Mouse (Mus musculus) stomach, embryonic 16.5 days (tissue): ENCODE data around the gene Aldh3b1. TPM values are rescaled to one million over a fixed set of nuclear protein-coding genes. Genes with fewer than 3 reads are reported as not detected.

Source experiments
- ATAC-seq: fragments of 200-750 bp; cut with Nextera tagmentation; 2 replicates; pipeline ENCODE4 v1.8.0; 2017; ENCODE audit warnings: moderate number of reproducible peaks, moderate TSS enrichment; ENCODE audit not compliant: insufficient read depth, low FRiP score
- H3K27ac ChIP-seq: fragments of 300-500 bp; sonication (generic); 2 replicates; pipeline ENCODE4 v1.5.1; 2014; ENCODE audit warnings: low read length
- H3K27me3 ChIP-seq: fragments of 300-500 bp; sonication (generic); 2 replicates; pipeline ENCODE4 v1.6.1; 2014; ENCODE audit warnings: low read length, control low read depth, mixed read lengths; ENCODE audit not compliant: control insufficient read depth, insufficient read depth
- H3K36me3 ChIP-seq: fragments of 300-500 bp; sonication (generic); 2 replicates; pipeline ENCODE4 v1.6.1; 2014; ENCODE audit warnings: low read length; ENCODE audit not compliant: control insufficient read depth, insufficient read depth
- H3K4me1 ChIP-seq: fragments of 300-500 bp; sonication (generic); 2 replicates; pipeline ENCODE4 v1.6.1; 2014; ENCODE audit warnings: low read length, control low read depth, mixed read lengths; ENCODE audit not compliant: control insufficient read depth, insufficient read depth
- H3K4me2 ChIP-seq: fragments of 300-500 bp; sonication (generic); 2 replicates; pipeline ENCODE4 v1.6.1; 2014; ENCODE audit warnings: low read depth, low read length, mixed read lengths
- H3K4me3 ChIP-seq: fragments of 300-500 bp; sonication (generic); replicated peaks from 2 replicates; pipeline ENCODE4 v1.5.1; 2014; ENCODE audit warnings: mild to moderate bottlenecking, low read length
- H3K9ac ChIP-seq: fragments of 300-500 bp; sonication (generic); 2 replicates; pipeline ENCODE4 v1.6.1; 2014; ENCODE audit warnings: low read length
- H3K9me3 ChIP-seq: fragments of 300-500 bp; sonication (generic); replicated peaks from 2 replicates; pipeline ENCODE4 v1.6.1; 2016; ENCODE audit warnings: low read length, control low read depth; ENCODE audit not compliant: control insufficient read depth
- WGBS: fragments of 180-500 bp; shearing (Covaris S2); extraction: QIAGEN DNeasy Blood & Tissue Kit; methylation state at CpG from one replicate; pipeline ENCODE4 v1.1.7; 2014; 5-methylcytosine and 5-hydroxymethylcytosine counted together
- polyA plus RNA-seq: library from polyadenylated mRNA; unstranded; fragments of >200 nt; fragmentation: Nextera tagmentation; extraction: Ambion mirVana; gene quantifications from 2 replicates; pipeline ENCODE4 v1.2.1, GENCODE M21; 2015

Gene Aldh3b1
- polyA plus RNA-seq, 1 experiment from 2014 or later: 4.9 TPM

DNA sequence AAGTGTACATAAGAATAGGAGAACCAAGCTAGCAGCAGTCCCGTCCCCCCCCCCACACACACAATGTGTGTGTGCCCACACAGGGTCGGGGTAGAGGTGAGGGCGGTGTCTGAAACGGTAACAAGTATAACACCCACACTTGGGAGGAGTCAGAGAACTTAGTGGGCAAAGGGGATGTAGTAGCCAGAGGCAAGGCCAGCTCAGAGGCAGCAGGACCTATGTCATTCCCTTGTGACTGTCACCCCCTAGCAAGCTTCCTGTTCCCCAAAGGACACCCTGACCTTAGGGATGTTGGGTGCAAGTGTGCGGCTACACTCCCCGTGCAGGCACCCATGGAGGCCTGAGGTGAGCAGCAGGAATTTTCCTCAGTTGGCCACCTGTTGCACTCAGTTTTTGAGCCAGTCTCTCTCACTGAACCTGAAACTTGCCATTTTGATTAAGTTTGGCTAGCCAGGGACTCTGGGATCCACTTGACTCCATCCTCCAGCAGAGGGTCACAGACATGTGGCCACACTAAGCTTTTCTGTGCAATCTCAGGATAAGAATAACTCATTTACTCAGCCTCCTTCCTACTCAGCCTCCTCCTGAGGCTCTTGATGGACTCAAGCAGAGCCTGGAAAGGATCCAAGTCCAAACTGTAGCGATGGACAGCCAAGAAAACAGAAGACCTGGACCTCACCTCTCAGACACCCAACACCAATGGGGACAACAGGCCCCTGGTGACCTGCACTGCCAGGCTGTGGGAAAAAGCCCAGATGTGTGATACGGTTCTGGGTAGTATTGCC, 21.5 kb downstream of the Aldh3b1 start:
- Histone ChIP-seq H3K9me3 (no peaks in the 10 kb centered on the region), H3K4me2 (peak overlapping the region; percentile 73), H3K36me3 (peaks cover 22% of the 10 kb centered on the region), H3K4me3 (peak overlapping the region; percentile 85; the same call in 1 of the 2 replicates), H3K4me1 (peaks cover 35% of the 10 kb centered on the region), H3K27ac (peak overlapping the region; percentile 75; the same call in 1 of the 2 replicates), H3K9ac (peak overlapping the region; percentile 91), H3K27me3 (no peaks in the 10 kb centered on the region)
- no peak for ATAC-seq
- WGBS: 72% methylated on average over 8 of the region's 8 CpGs

DNA sequence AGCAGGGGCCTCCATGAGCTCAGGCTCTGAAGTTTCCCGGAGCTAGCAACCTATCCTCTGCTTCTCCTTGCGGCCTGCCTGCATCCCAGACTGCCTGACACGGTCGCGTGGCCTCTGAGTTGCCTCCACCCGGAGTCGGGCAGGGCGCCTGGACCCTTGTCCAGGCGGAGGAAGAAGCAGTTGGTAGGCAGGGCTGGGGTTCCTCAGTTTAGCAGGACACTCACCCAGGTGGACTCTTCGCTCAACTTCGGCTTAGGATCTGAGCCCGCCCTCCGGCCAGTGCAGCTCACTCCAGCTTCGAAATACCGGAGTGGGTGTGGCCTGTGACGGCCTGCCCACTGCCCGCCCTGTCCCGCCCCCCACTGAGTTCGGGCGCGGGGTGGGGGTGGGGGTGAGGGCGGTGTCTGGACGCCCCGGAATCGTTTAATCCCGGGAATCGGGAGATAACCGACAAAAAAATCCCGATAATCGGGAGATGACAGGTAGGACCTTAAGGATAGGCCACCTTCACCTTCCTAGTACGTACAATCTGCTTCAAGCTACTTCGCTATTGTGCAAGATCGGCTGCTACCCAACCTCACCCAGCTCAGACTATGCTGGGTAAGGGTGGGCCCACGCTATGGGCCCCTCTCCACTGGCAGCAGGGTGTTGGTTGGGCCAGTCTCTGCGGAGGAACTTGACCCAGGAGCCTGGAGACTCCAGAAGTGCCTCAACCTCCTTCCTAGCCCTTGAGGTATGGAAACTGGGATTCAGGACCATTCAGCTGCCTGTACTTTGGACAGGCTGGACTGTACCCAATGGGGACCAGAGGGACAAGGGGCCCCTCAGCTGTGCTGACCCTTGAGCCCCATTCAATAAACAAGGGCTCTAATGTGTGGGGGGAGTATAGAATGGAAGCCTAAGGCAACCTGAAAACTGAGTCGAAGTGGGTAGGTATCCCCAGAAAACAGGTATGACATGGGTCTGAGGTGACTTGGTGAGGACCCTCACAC, 22.5 kb downstream of the Aldh3b1 start, which contains the start of gene Tcirg1:
TSS of gene Tcirg1 (minus strand) at position 339 of the 992 bp plus-strand sequence.
- H3K36me3 ChIP-seq: peaks cover 26% of the 10 kb centered on the region
- ATAC-seq: peak; percentile 91
- H3K9ac ChIP-seq: peak within 1 kb of the TSS; percentile 91
- peak within 1 kb of the TSS; percentile 84 for H3K27ac ChIP-seq
- peak within 1 kb of the TSS; percentile 73 for H3K4me2 ChIP-seq
- peak within 1 kb of the TSS; percentile 85 for H3K4me3 ChIP-seq
- H3K4me1 ChIP-seq: peaks cover 34% of the 10 kb centered on the region
- WGBS: 3% methylated on average over 36 of the region's 36 CpGs
- no peaks in the 10 kb centered on the region for H3K9me3 ChIP-seq
- H3K27me3 ChIP-seq: no peaks in the 10 kb centered on the region

- peaks cover 26% of the 10 kb centered on the region for H3K4me1 ChIP-seq
- no peak for ATAC-seq
- H3K27ac ChIP-seq: peak overlapping the region; percentile 83
- WGBS: 22% methylated on average over 10 of the region's 10 CpGs
- no peaks in the 10 kb centered on the region for H3K27me3 ChIP-seq
- peak overlapping the region; percentile 73 for H3K4me2 ChIP-seq
- H3K9ac ChIP-seq: peak overlapping the region; percentile 91
- peak overlapping the region; percentile 85 for H3K4me3 ChIP-seq
- H3K9me3 ChIP-seq: no peaks in the 10 kb centered on the region
- H3K36me3 ChIP-seq: peaks cover 27% of the 10 kb centered on the region
These were observed 23.3 kb downstream of the Aldh3b1 start for GRCm38 (mm10) chr19:3906326-3906725.

GRCm38 (mm10) chr19:3905261-3905969, 24.2 kb downstream of the Aldh3b1 start:
- Histone ChIP-seq H3K4me2 (peak overlapping the region; percentile 73), H3K27ac (peak overlapping the region; percentile 84), H3K36me3 (peaks cover 24% of the 10 kb centered on the region), H3K9ac (peak overlapping the region; percentile 68), H3K4me3 (peak overlapping the region; percentile 85), H3K9me3 (no peaks in the 10 kb centered on the region), H3K4me1 (peaks cover 25% of the 10 kb centered on the region), H3K27me3 (no peaks in the 10 kb centered on the region)
- ATAC-seq: peak; percentile 12; the same call in 1 of the 2 replicates
- WGBS: 28% methylated on average over 6 of the region's 6 CpGs

GRCm38 (mm10) chr19:3904363-3904675, 25.3 kb downstream of the Aldh3b1 start:
- peaks cover 27% of the 10 kb centered on the region for H3K36me3 ChIP-seq
- no peak overlapping the region for H3K27ac ChIP-seq
- H3K9ac ChIP-seq: no peak overlapping the region; the same call in 1 of the 2 replicates
- ATAC-seq: no peak
- WGBS: 62% methylated on average over 10 of the region's 10 CpGs
- H3K9me3 ChIP-seq: no peaks in the 10 kb centered on the region
- no peaks in the 10 kb centered on the region for H3K27me3 ChIP-seq
- H3K4me2 ChIP-seq: 0 out of 2 replicates have a peak overlapping the region, but pooled peaks have one; percentile 73
- H3K4me1 ChIP-seq: peaks cover 25% of the 10 kb centered on the region
- no peak overlapping the region for H3K4me3 ChIP-seq

DNA sequence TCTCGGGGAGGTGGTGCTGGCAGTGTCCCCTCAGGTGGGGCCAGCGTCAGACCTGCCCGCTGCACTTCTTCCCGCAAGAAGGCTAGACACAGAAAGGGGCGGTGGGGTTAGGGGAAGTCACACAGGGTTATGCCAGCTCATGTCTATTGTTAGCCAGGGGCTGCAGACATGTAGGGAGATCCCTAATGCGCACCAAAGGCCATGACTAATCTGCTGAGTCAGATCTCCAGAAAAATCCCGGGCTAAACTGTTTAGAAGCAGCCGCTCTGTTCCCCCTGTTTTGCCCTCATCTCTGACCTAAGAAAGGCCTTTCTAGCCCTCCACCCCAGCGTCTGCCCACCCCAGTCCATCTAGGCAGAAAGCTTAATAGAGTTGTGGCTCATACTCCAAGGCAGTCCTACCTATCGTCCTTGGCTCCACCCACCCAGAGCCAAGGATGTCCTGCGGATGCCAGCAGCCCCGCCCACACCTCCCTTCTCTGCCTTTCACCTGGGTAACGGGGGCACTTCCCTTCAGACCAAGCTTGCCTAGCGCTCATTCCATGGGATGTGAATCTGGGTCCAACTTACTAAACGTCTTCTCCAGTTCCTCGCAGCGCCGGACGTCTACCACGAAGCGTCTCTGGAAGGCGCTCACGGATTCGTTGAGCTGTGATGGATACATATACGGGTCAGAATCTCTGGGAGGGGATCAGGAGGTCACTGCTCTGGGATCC, 25.8 kb downstream of the Aldh3b1 start:
- 74% methylated on average over 25 of the region's 25 CpGs for WGBS
- no peaks in the 10 kb centered on the region for H3K9me3 ChIP-seq
- no peaks in the 10 kb centered on the region for H3K27me3 ChIP-seq
- peaks cover 22% of the 10 kb centered on the region for H3K36me3 ChIP-seq
- H3K27ac ChIP-seq: no peak overlapping the region
- ATAC-seq: no peak
- no peak overlapping the region; the same call in 1 of the 2 replicates for H3K9ac ChIP-seq
- no peak overlapping the region for H3K4me2 ChIP-seq
- H3K4me3 ChIP-seq: no peak overlapping the region
- H3K4me1 ChIP-seq: peaks cover 25% of the 10 kb centered on the region

DNA sequence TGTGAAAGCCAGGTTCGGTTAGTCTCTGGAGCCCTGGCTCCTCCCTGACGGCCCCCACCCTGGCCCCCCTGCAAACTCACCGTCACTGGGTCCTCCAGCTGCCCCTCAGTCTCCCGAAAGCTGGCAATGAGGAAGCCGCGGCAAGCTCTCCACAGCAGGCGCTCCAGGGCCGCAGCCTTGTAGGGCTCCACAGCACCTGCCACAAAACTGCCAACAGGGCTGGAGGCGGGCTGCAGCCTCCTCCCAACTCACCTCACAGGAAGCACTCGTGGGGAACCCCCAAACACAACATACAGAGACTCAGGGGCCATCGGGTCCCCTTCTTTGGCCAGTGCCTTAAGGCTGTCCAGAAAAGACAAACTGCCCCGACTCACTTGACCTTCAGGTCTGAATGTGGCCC, 26.6 kb downstream of the Aldh3b1 start:
- no peak for ATAC-seq
- Histone ChIP-seq H3K36me3 (peaks cover 24% of the 10 kb centered on the region), H3K4me2 (no peak overlapping the region), H3K4me1 (peaks cover 24% of the 10 kb centered on the region), H3K9me3 (no peaks in the 10 kb centered on the region), H3K27ac (no peak overlapping the region), H3K27me3 (no peaks in the 10 kb centered on the region), H3K4me3 (no peak overlapping the region), H3K9ac (no peak overlapping the region)
- 75% methylated on average over 12 of the region's 12 CpGs for WGBS

- Histone ChIP-seq H3K4me1 (peaks cover 3% of the 10 kb centered on the region; the same call in 1 of the 2 replicates), H3K36me3 (peaks cover 41% of the 10 kb centered on the region), H3K27me3 (no peaks in the 10 kb centered on the region), H3K27ac (no peak overlapping the region), H3K4me3 (no peak overlapping the region), H3K9me3 (no peaks in the 10 kb centered on the region), H3K4me2 (no peak overlapping the region), H3K9ac (no peak overlapping the region)
- WGBS: 87% methylated on average over 4 of the region's 4 CpGs
- no peak for ATAC-seq
These were observed 30.0 kb downstream of the Aldh3b1 start for GRCm38 (mm10) chr19:3899618-3900017.
